In genomic region chrX:73655529-73655928, GRCm38 (mm10) we compare ENCODE assay signal across 9 mouse cellular contexts. TPM values are rescaled to one million over a fixed set of nuclear protein-coding genes. Genes with fewer than 3 reads are reported as not detected.
A peak's percentile ranks its signal among the peaks of the same experiment; 100 is the strongest.
DNase-seq lines count a peak whose midpoint lies in the region; ATAC-seq and TF ChIP-seq lines count a peak whose summit lies in the region.
"Had no signal": no experiment of that assay in that cellular context is flagged by ENCODE, and none has a peak within 500 bp of the region (broad histone marks: within the 10 kb centered on the region; RNA-seq: fewer than 3 reads in every experiment).

No protein-coding gene starts in this region.

- H3K27me3 ChIP-seq in kidney, postnatal 0 days (ENCODE audit: insufficient read depth, low read length): no peaks in the 10 kb centered on the region
- peaks cover 19% of the 10 kb centered on the region; the same call in 1 of the 2 replicates for H3K27me3 ChIP-seq in kidney, embryonic 15.5 days
- H3K27me3 ChIP-seq in embryonic facial prominence, embryonic 11.5 days (ENCODE audit: control insufficient read depth, insufficient read depth, low read length): no peaks in the 10 kb centered on the region
- H3K27me3 ChIP-seq: neural tube, embryonic 15.5 days had no signal

- WGBS in kidney, postnatal 0 days: 59% methylated on average over 3 of the region's 3 CpGs
- WGBS in kidney, embryonic 15.5 days: 66% methylated on average over 3 of the region's 3 CpGs
- 75% methylated on average over 3 of the region's 3 CpGs for whole genome bisulfite sequencing in embryonic facial prominence, embryonic 11.5 days

- no peak overlapping the region for H3K4me2 ChIP-seq in kidney, postnatal 0 days (ENCODE audit: low read length)
- H3K4me2 ChIP-seq in kidney, embryonic 15.5 days: no peak overlapping the region
- H3K4me2 ChIP-seq in embryonic facial prominence, embryonic 11.5 days (ENCODE audit: low read depth, low read length): no peak overlapping the region
- H3K4me2 ChIP-seq: neural tube, embryonic 15.5 days had no signal

- H3K9ac ChIP-seq in kidney, postnatal 0 days (ENCODE audit: low read depth, low read length): no peak overlapping the region
- H3K9ac ChIP-seq in kidney, embryonic 15.5 days: no peak overlapping the region
- no peak overlapping the region for H3K9ac ChIP-seq in embryonic facial prominence, embryonic 11.5 days (replicated peaks; ENCODE audit: low read length)
- H3K9ac ChIP-seq: neural tube, embryonic 15.5 days had no signal

- H3K36me3 ChIP-seq in kidney, postnatal 0 days (ENCODE audit: insufficient read depth, low read length): no peaks in the 10 kb centered on the region
- no peaks in the 10 kb centered on the region for H3K36me3 ChIP-seq in kidney, embryonic 15.5 days
- H3K36me3 ChIP-seq in embryonic facial prominence, embryonic 11.5 days (replicated peaks; ENCODE audit: control insufficient read depth, insufficient read depth, low read depth, low read length): no peaks in the 10 kb centered on the region
- H3K36me3 ChIP-seq: neural tube, embryonic 15.5 days had no signal

- no peak overlapping the region for H3K4me3 ChIP-seq in kidney, postnatal 0 days (replicated peaks; ENCODE audit: low read depth, low read length)
- no peak overlapping the region for H3K4me3 ChIP-seq in kidney, embryonic 15.5 days (replicated peaks)
- no peak overlapping the region for H3K4me3 ChIP-seq in embryonic facial prominence, embryonic 11.5 days (ENCODE audit: low read depth, low read length)
- H3K4me3 ChIP-seq: neural tube, embryonic 15.5 days had no signal

- DNase-seq in kidney, postnatal 0 days (ENCODE audit: low spot score): peak; percentile 51
- DNase-seq in ES-CJ7 (ENCODE audit: low read depth, low spot score): peak; percentile 34
- peak; percentile 53 for DNase-seq in embryonic facial prominence, embryonic 11.5 days (ENCODE audit: low spot score)
- peak; percentile 15 to 35 for DNase-seq in natural killer cell, adult 2 months (ENCODE audit: low spot score in 2 of 2)
- no peak for DNase-seq in cerebellum, adult 9-10 months
- no peak for DNase-seq in gastrocnemius, postnatal 36 days
- DNase-seq in left cerebral cortex, postnatal 36 days (ENCODE audit: low spot score in 2 of 2): no peak

- no peak overlapping the region for H3K27ac ChIP-seq in kidney, postnatal 0 days
- no peak overlapping the region for H3K27ac ChIP-seq in kidney, embryonic 15.5 days
- H3K27ac ChIP-seq in embryonic facial prominence, embryonic 11.5 days (replicated peaks; ENCODE audit: low read depth, low read length): no peak overlapping the region
- H3K27ac ChIP-seq: neural tube, embryonic 15.5 days had no signal

- intact Hi-C loops in gastrocnemius, postnatal 36 days (cut with DNase I): loop anchor here (10.0 kb wide), 2 partner anchors 201 to 601 kb away; partner anchors contain the start of gene Haus7
- intact Hi-C loops in left cerebral cortex, postnatal 36 days (cut with DNase I): no loop called here

- TF ChIP-seq CTCF in kidney, postnatal 0 days (IDR thresholded peaks at IDR 0.05; ENCODE audit: low read depth): peak; percentile 71

- H3K4me1 ChIP-seq in kidney, postnatal 0 days (replicated peaks; ENCODE audit: insufficient read depth, low read length): no peaks in the 10 kb centered on the region
- H3K4me1 ChIP-seq in kidney, embryonic 15.5 days: no peaks in the 10 kb centered on the region
- H3K4me1 ChIP-seq in embryonic facial prominence, embryonic 11.5 days (ENCODE audit: control insufficient read depth, insufficient read depth, low read length): no peaks in the 10 kb centered on the region

- no peaks in the 10 kb centered on the region for H3K9me3 ChIP-seq in kidney, postnatal 0 days (replicated peaks; ENCODE audit: low read length)
- H3K9me3 ChIP-seq in kidney, embryonic 15.5 days (replicated peaks): no peaks in the 10 kb centered on the region
- H3K9me3 ChIP-seq in embryonic facial prominence, embryonic 11.5 days (replicated peaks; ENCODE audit: control insufficient read depth, low read length): no peaks in the 10 kb centered on the region
- H3K9me3 ChIP-seq: neural tube, embryonic 15.5 days had no signal

- ATAC-seq in kidney, postnatal 0 days (replicated peaks; ENCODE audit: low FRiP score, low read depth): no peak
- ATAC-seq in kidney, embryonic 15.5 days (replicated peaks; ENCODE audit: low FRiP score): no peak
- ATAC-seq in embryonic facial prominence, embryonic 11.5 days (replicated peaks; ENCODE audit: insufficient number of reproducible peaks, low FRiP score, low TSS enrichment, low read depth): no peak

RNA-seq across cellular contexts. Expression of gene Pnck, which starts 4.4 kb away (rescaled TPM):
- polyA plus RNA-seq in kidney, postnatal 0 days (2015; fragmentation: Nextera tagmentation; extraction: Ambion mirVana): 15.7 and 18.7 TPM in 2 replicates
- 14.5 and 17.3 TPM in 2 replicates for polyA plus RNA-seq in kidney, embryonic 15.5 days (2015; fragmentation: Nextera tagmentation; extraction: Ambion mirVana)
- 9.5 and 11.7 TPM in 2 replicates for polyA plus RNA-seq in embryonic facial prominence, embryonic 11.5 days (2014; fragmentation: Nextera tagmentation; extraction: Ambion mirVana)
- total RNA-seq in gastrocnemius, postnatal 36 days (2021): 10 to 100 TPM in 1 of 2 experiments, 1 to 10 TPM in 1; 8.2 to 11.4 TPM
- total RNA-seq in left cerebral cortex, postnatal 36 days (2021): 10 to 100 TPM; 84.2 to 96.1 TPM

RNA-seq across cellular contexts. Expression of gene Dusp9, which starts 16.3 kb away (rescaled TPM):
- 23.5 and 25.0 TPM in 2 replicates for polyA plus RNA-seq in kidney, postnatal 0 days (2015; fragmentation: Nextera tagmentation; extraction: Ambion mirVana)
- polyA plus RNA-seq in kidney, embryonic 15.5 days (2015; fragmentation: Nextera tagmentation; extraction: Ambion mirVana): 27.9 and 29.3 TPM in 2 replicates
- polyA plus RNA-seq in embryonic facial prominence, embryonic 11.5 days (2014; fragmentation: Nextera tagmentation; extraction: Ambion mirVana): 11.3 and 11.9 TPM in 2 replicates
- not detected for total RNA-seq in gastrocnemius, postnatal 36 days (2021)
- 1 to 10 TPM in 1 of 2 experiments, under 1 TPM in 1; 0.75 to 1.0 TPM for total RNA-seq in left cerebral cortex, postnatal 36 days (2021)

RNA-seq across cellular contexts. Expression of gene Slc6a8, which starts 17.4 kb away (rescaled TPM):
- 12.0 and 12.2 TPM in 2 replicates for polyA plus RNA-seq in kidney, postnatal 0 days (2015; fragmentation: Nextera tagmentation; extraction: Ambion mirVana)
- polyA plus RNA-seq in kidney, embryonic 15.5 days (2015; fragmentation: Nextera tagmentation; extraction: Ambion mirVana): 7.1 and 7.9 TPM in 2 replicates
- 6.1 TPM in 2 replicates for polyA plus RNA-seq in embryonic facial prominence, embryonic 11.5 days (2014; fragmentation: Nextera tagmentation; extraction: Ambion mirVana)
- 100 to 1,000 TPM; 105 to 106 TPM for total RNA-seq in gastrocnemius, postnatal 36 days (2021)
- 100 to 1,000 TPM in 1 of 2 experiments, 10 to 100 TPM in 1; 98.6 to 104 TPM for total RNA-seq in left cerebral cortex, postnatal 36 days (2021)

Comparison
In these comparisons a context has a peak if more than half of its experiments do, and no peak if none do; other contexts are left out.
1. DNase-seq: peak in kidney, postnatal 0 days (single experiment), ES-CJ7 (single experiment), embryonic facial prominence, embryonic 11.5 days (single experiment) and natural killer cell, adult 2 months (2 of 2); none in cerebellum, adult 9-10 months (single experiment), gastrocnemius, postnatal 36 days (0 of 2) and left cerebral cortex, postnatal 36 days (0 of 2).